Mouse (Mus musculus): ENCODE measurements around the gene Zmynd11. TPM values are rescaled to one million over a fixed set of nuclear protein-coding genes. Genes with fewer than 3 reads are reported as not detected.

Gene Zmynd11
- polyA plus RNA-seq, 1 experiment, result 13.1 TPM

DNA sequence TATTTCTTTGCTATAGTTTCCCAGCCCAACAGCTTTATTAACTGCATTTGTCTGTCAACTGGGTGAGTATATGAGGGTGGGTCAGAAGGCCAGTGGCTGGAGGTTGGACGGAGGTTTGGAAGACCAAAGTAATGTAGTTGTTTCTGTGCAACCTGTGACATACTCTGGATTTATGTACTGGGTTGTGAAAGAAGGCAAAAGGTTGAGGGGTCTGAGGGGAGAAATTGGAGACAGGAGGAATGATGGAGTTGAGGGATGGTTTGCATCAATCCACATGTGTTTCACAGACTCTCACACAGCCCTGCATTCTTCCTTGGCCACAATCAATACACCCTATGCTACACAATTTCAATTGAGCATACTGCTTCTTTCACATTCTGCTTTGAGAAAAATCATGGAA is 1.4 kb upstream of the Zmynd11 start:
- Histone ChIP-seq H3K27ac (ENCODE audit: control insufficient read depth, insufficient read depth, low read depth, low read length) (no peak overlapping the region), H3K4me3 (ENCODE audit: control insufficient read depth, low read depth, low read length) (no peak overlapping the region), H3K36me3 (ENCODE audit: control insufficient read depth, insufficient read depth, low read length) (no peaks in the 10 kb centered on the region), H3K27me3 (ENCODE audit: control insufficient read depth, insufficient read depth, low read length) (no peaks in the 10 kb centered on the region), H3K4me1 (ENCODE audit: control insufficient read depth, insufficient read depth, low read length) (peaks cover 4% of the 10 kb centered on the region)
- TF ChIP-seq CTCF (IDR thresholded peaks at IDR 0.05; ENCODE audit: control insufficient read depth, insufficient read depth, insufficient replicate concordance, low read depth, low read length) (no peak), POLR2A (IDR thresholded peaks at IDR 0.05; ENCODE audit: control insufficient read depth, low read depth, low read length) (no peak)

DNA sequence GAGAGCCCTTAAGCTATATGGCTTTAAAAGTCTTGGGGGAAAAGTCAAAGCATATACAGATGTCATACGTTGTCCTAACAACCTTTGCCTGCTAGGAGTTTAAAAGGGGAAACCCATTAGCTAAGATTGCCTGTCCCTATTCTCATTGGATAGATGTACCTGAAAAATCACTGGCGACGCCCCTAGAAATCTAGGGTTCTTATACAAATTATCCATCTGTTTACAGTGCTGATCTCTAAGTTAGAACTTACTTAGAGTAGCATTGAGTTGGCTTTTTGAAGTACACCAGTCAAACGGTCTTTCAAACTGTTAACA is 364 bp upstream of the Zmynd11 start:
- TF ChIP-seq CTCF (IDR thresholded peaks at IDR 0.05; ENCODE audit: control insufficient read depth, insufficient read depth, insufficient replicate concordance, low read depth, low read length) (no peak), POLR2A (IDR thresholded peaks at IDR 0.05; ENCODE audit: control insufficient read depth, low read depth, low read length) (no peak)
- Histone ChIP-seq H3K27me3 (ENCODE audit: control insufficient read depth, insufficient read depth, low read length) (no peaks in the 10 kb centered on the region), H3K4me1 (ENCODE audit: control insufficient read depth, insufficient read depth, low read length) (peaks cover 4% of the 10 kb centered on the region), H3K27ac (ENCODE audit: control insufficient read depth, insufficient read depth, low read depth, low read length) (no peak overlapping the region), H3K4me3 (ENCODE audit: control insufficient read depth, low read depth, low read length) (no peak overlapping the region), H3K36me3 (ENCODE audit: control insufficient read depth, insufficient read depth, low read length) (no peaks in the 10 kb centered on the region)

DNA sequence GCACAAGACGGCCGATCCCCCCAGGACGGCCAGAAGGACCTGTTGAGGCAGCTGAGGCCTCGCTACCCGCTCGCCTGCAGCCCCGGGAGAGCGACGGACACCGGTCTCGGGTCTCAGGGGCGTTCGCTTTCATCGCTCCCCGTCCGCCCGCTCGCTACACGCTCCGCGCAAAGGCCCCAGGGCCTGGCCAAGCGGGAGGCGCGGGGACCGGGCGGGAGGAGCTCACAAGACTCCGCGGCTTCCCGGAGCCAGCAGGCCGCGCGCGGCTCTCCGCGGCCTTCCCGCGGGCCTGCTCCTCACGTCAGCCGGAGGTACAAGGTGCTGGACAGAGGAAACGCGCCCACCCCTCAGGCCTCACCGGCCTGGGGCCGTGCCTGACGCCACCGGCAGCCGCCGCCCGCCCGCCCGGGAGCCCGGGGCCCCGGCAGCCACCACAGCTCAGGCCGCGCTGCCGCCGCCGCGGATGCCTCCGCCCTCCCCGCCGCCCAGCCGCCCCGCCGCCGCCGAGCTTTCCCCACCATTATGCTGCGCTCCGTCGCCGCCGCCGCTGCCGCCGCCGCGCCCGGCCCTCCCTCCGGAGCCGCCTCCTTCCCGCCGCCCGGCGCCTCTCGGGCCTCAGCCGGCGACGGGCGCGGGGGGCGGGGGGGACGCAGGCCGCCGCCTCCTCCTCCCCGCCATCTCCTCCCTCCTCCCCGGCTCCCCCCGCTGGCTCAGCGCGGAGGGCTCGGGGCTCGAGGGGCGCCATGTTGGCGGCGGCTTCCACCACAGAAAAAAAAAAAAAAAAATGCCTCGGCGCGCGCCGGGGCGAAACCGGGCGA is 1.1 kb downstream of the Zmynd11 start:
- H3K4me3 ChIP-seq (ENCODE audit: control insufficient read depth, low read depth, low read length), result peak overlapping the region; percentile 97
- H3K4me1 ChIP-seq (ENCODE audit: control insufficient read depth, insufficient read depth, low read length), result peaks cover 4% of the 10 kb centered on the region
- no peaks in the 10 kb centered on the region for H3K36me3 ChIP-seq (ENCODE audit: control insufficient read depth, insufficient read depth, low read length)
- TF ChIP-seq POLR2A (IDR thresholded peaks at IDR 0.05; ENCODE audit: control insufficient read depth, low read depth, low read length) (peak; percentile 11; the same call in 1 of the 2 replicates), CTCF (IDR thresholded peaks at IDR 0.05; ENCODE audit: control insufficient read depth, insufficient read depth, insufficient replicate concordance, low read depth, low read length) (no peak)
- no peaks in the 10 kb centered on the region for H3K27me3 ChIP-seq (ENCODE audit: control insufficient read depth, insufficient read depth, low read length)
- peak overlapping the region; percentile 90 for H3K27ac ChIP-seq (ENCODE audit: control insufficient read depth, insufficient read depth, low read depth, low read length)

DNA sequence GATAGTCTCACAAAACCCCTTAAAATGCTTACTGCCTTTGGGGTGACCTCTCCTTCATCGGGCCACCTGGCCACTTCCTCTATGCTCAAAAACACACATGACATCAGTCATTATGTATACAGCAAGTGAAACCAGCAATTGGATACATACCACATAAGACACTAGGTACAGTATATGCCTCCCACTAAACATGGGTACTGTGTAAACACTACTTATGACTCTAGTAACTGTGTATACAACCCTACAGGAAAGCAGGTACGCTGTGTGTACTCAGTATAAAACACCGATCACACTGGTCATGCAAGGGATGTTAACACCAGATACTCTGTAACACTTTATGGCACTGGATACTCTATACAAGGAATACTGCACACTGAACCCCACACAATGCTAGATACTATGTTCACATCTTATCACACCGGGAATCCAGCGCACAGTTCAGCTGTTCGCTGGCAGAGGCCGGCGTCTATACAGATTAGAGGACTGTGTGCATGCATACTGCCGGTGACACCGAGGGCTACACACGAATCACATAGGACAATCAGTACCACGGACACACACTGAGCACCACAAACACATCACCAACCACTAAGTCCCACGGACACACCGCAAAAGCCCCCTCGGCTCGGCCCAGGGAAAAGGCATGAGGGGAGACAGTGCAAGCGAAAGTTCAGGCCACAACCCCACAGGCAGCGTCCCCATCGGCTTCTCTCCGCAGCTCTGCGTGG is 1.9 kb downstream of the Zmynd11 start:
- no peaks in the 10 kb centered on the region for H3K36me3 ChIP-seq (ENCODE audit: control insufficient read depth, insufficient read depth, low read length)
- peak overlapping the region; percentile 97 for H3K4me3 ChIP-seq (ENCODE audit: control insufficient read depth, low read depth, low read length)
- H3K27ac ChIP-seq (ENCODE audit: control insufficient read depth, insufficient read depth, low read depth, low read length), result peak overlapping the region; percentile 90
- no peaks in the 10 kb centered on the region for H3K27me3 ChIP-seq (ENCODE audit: control insufficient read depth, insufficient read depth, low read length)
- H3K4me1 ChIP-seq (ENCODE audit: control insufficient read depth, insufficient read depth, low read length), result peaks cover 4% of the 10 kb centered on the region
- no peak for TF ChIP-seq CTCF (IDR thresholded peaks at IDR 0.05; ENCODE audit: control insufficient read depth, insufficient read depth, insufficient replicate concordance, low read depth, low read length)
- TF ChIP-seq POLR2A (IDR thresholded peaks at IDR 0.05; ENCODE audit: control insufficient read depth, low read depth, low read length), result peak; percentile 43; the same call in 1 of the 2 replicates

DNA sequence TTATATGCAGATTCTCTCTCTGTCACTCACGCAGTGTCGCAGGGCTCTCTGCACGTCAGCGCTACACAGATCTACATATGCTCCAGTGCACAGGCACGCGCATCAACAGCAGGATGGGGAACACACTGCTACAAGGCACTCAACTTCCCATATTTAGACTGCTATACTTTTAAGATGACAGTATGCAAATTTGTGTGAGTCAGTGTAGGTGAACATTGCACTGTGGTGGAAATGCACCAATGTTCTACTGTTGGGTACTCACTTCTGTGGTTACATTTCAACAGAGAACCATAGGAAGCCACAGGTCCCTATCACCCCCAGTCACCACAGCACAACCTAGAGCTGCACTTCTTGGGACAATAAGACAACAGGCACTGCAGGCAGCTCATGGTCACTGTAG is 5.1 kb downstream of the Zmynd11 start:
- H3K4me1 ChIP-seq (ENCODE audit: control insufficient read depth, insufficient read depth, low read length), result peaks cover 2% of the 10 kb centered on the region
- H3K36me3 ChIP-seq (ENCODE audit: control insufficient read depth, insufficient read depth, low read length), result no peaks in the 10 kb centered on the region
- no peaks in the 10 kb centered on the region for H3K27me3 ChIP-seq (ENCODE audit: control insufficient read depth, insufficient read depth, low read length)
- no peak overlapping the region for H3K4me3 ChIP-seq (ENCODE audit: control insufficient read depth, low read depth, low read length)
- no peak overlapping the region for H3K27ac ChIP-seq (ENCODE audit: control insufficient read depth, insufficient read depth, low read depth, low read length)
- no peak for TF ChIP-seq POLR2A (IDR thresholded peaks at IDR 0.05; ENCODE audit: control insufficient read depth, low read depth, low read length)
- TF ChIP-seq CTCF (IDR thresholded peaks at IDR 0.05; ENCODE audit: control insufficient read depth, insufficient read depth, insufficient replicate concordance, low read depth, low read length), result no peak

DNA sequence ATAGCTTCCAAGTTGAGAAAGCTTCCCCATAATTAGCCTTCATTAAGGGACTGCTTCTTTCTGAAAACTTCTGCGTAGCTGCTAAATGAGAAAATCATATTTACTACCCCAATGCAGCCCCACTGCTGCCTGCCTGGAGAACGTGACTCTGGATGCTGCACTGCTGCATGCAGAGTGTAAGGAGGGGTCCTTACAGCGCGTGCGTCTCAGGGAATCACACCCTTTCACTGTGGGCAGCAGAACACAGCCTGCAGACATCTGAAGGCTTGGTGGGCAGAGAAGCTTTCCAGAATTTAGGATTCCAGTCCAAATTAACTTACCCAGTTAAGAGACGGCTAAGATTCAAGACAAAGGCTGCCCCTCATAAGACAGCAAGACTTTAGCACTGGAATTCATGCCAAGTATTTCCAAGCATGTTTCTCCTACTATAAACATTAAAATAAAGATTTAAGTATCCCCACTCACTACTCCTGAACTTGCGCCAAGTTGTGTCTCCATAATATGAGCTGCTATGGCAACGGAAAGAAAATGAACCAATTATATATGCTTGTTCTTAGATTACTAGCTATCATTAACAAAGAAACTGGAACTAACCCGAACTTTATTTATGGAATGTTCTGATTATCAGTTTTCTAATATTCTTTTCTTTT is 7.2 kb downstream of the Zmynd11 start:
- Histone ChIP-seq H3K4me1 (ENCODE audit: control insufficient read depth, insufficient read depth, low read length) (no peaks in the 10 kb centered on the region; the same call in 1 of the 2 replicates), H3K36me3 (ENCODE audit: control insufficient read depth, insufficient read depth, low read length) (no peaks in the 10 kb centered on the region)

DNA sequence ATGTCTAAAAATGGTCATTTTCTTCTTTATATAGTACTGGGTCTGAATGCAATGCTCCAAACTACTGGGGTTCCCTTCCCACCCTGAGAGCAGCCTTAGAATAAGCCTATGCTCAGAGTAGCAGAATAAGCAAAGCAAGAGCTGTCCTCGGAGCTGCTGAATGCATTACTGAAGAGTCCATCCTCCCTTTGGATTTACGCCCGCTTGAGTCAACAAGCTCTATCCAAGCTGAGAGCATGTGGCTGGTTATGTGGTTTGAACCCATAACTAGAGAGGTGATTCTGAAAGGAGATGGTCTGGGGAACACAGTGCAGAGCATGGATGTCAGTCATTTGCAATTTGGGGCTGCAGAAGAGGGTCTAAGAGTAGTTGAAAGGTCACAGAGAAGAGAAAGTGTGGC is 11.4 kb downstream of the Zmynd11 start:
- Histone ChIP-seq H3K27ac (ENCODE audit: control insufficient read depth, insufficient read depth, low read depth, low read length) (no peak overlapping the region), H3K27me3 (ENCODE audit: control insufficient read depth, insufficient read depth, low read length) (no peaks in the 10 kb centered on the region), H3K4me1 (ENCODE audit: control insufficient read depth, insufficient read depth, low read length) (no peaks in the 10 kb centered on the region), H3K36me3 (ENCODE audit: control insufficient read depth, insufficient read depth, low read length) (no peaks in the 10 kb centered on the region), H3K4me3 (ENCODE audit: control insufficient read depth, low read depth, low read length) (no peak overlapping the region)
- TF ChIP-seq POLR2A (IDR thresholded peaks at IDR 0.05; ENCODE audit: control insufficient read depth, low read depth, low read length) (no peak), CTCF (IDR thresholded peaks at IDR 0.05; ENCODE audit: control insufficient read depth, insufficient read depth, insufficient replicate concordance, low read depth, low read length) (no peak)

More for the DNA sequence above, 7.2 kb downstream of the Zmynd11 start:
- Histone ChIP-seq H3K4me3 (ENCODE audit: control insufficient read depth, low read depth, low read length) (no peak overlapping the region), H3K27me3 (ENCODE audit: control insufficient read depth, insufficient read depth, low read length) (no peaks in the 10 kb centered on the region), H3K27ac (ENCODE audit: control insufficient read depth, insufficient read depth, low read depth, low read length) (no peak overlapping the region)
- TF ChIP-seq CTCF (IDR thresholded peaks at IDR 0.05; ENCODE audit: control insufficient read depth, insufficient read depth, insufficient replicate concordance, low read depth, low read length) (no peak), POLR2A (IDR thresholded peaks at IDR 0.05; ENCODE audit: control insufficient read depth, low read depth, low read length) (no peak)
